In the genomic region with DNA sequence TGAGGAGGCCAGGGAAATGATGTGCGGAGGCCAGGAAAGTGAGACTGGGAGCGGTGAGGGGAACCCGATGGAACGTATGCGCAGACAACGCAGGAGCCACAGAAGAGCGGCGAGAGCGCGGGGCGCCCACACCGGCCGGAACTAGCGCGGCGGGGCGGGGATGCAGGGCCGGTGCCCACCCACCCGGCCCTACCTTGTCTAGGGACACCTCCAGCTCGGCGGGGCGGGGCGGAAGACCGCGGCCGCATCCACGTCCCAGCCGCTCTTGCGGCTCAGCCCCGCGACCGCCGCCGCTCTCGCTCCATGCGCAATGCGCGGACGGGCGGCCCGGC, we compare ENCODE assay signal across 8 mouse cellular contexts. TPM values are rescaled to one million over a fixed set of nuclear protein-coding genes. Genes with fewer than 3 reads are reported as not detected.
DNase-seq lines count a peak whose midpoint lies in the region; ATAC-seq lines count a peak whose summit lies in the region.

No protein-coding gene starts in this region.

- peak overlapping the region; percentile 93 for H3K4me2 ChIP-seq in kidney, embryonic 16.5 days (replicated peaks; ENCODE audit: low read depth, low read length)
- peak overlapping the region; percentile 100 for H3K4me2 ChIP-seq in forebrain, embryonic 15.5 days (replicated peaks)
- H3K4me2 ChIP-seq in liver, embryonic 15.5 days, result peak overlapping the region; percentile 96

- 1% methylated on average over 30 of the region's 41 CpGs for WGBS in kidney, embryonic 16.5 days
- 0% methylated on average over 34 of the region's 41 CpGs for WGBS in forebrain, embryonic 15.5 days
- WGBS in liver, embryonic 15.5 days (ENCODE audit: insufficient replicate concordance), result under 1% methylated on average over 35 of the region's 41 CpGs

- ATAC-seq in kidney, embryonic 16.5 days (ENCODE audit: low FRiP score, low TSS enrichment), result peak; percentile 74
- no peak; the same call in 1 of the 2 replicates for ATAC-seq in forebrain, embryonic 15.5 days (replicated peaks)
- peak; percentile 72 for ATAC-seq in liver, embryonic 15.5 days (ENCODE audit: insufficient read depth)

- H3K9ac ChIP-seq in kidney, embryonic 16.5 days (replicated peaks; ENCODE audit: low read length), result peak overlapping the region; percentile 87
- H3K9ac ChIP-seq in forebrain, embryonic 15.5 days (replicated peaks), result peak overlapping the region; percentile 47
- peak overlapping the region; percentile 75 for H3K9ac ChIP-seq in liver, embryonic 15.5 days

- H3K27ac ChIP-seq in kidney, embryonic 16.5 days (ENCODE audit: low read length), result peak overlapping the region; percentile 91
- no peak overlapping the region for H3K27ac ChIP-seq in forebrain, embryonic 15.5 days (replicated peaks)
- peak overlapping the region; percentile 84 for H3K27ac ChIP-seq in liver, embryonic 15.5 days (replicated peaks)

- peaks cover 23% of the 10 kb centered on the region; the same call in 1 of the 2 replicates for H3K27me3 ChIP-seq in kidney, embryonic 16.5 days (ENCODE audit: insufficient read depth, low read length)
- peaks cover 44% of the 10 kb centered on the region for H3K27me3 ChIP-seq in forebrain, embryonic 15.5 days
- 0 out of 2 replicates have a peak, but pooled peaks cover 12% of the 10 kb centered on the region for H3K27me3 ChIP-seq in liver, embryonic 15.5 days

- H3K4me3 ChIP-seq in kidney, embryonic 16.5 days (ENCODE audit: low read length), result peak overlapping the region; percentile 90
- peak overlapping the region; percentile 56 for H3K4me3 ChIP-seq in forebrain, embryonic 15.5 days
- H3K4me3 ChIP-seq in liver, embryonic 15.5 days (replicated peaks), result peak overlapping the region; percentile 82

- no peaks in the 10 kb centered on the region for H3K36me3 ChIP-seq in kidney, embryonic 16.5 days (ENCODE audit: insufficient read depth, low read length)
- no peaks in the 10 kb centered on the region for H3K36me3 ChIP-seq in forebrain, embryonic 15.5 days
- H3K36me3 ChIP-seq in liver, embryonic 15.5 days (replicated peaks), result no peaks in the 10 kb centered on the region

- H3K4me1 ChIP-seq in kidney, embryonic 16.5 days (ENCODE audit: insufficient read depth, low read length), result peaks cover 30% of the 10 kb centered on the region
- H3K4me1 ChIP-seq in forebrain, embryonic 15.5 days, result peaks cover 35% of the 10 kb centered on the region
- H3K4me1 ChIP-seq in liver, embryonic 15.5 days (replicated peaks), result peaks cover 57% of the 10 kb centered on the region

- H3K9me3 ChIP-seq in kidney, embryonic 16.5 days (ENCODE audit: low read length), result no peaks in the 10 kb centered on the region
- H3K9me3 ChIP-seq in forebrain, embryonic 15.5 days, result no peaks in the 10 kb centered on the region
- H3K9me3 ChIP-seq in liver, embryonic 15.5 days (replicated peaks), result no peaks in the 10 kb centered on the region

- no peak for DNase-seq in kidney, adult 9 months
- peak; percentile 30 for DNase-seq in T-cell, adult 2 months (ENCODE audit: low spot score)
- DNase-seq in thymus, postnatal 4 days, result no peak
- no peak for DNase-seq in cerebellum, adult 11 months
- DNase-seq in retina, postnatal 1 day, result no peak

RNA-seq across cellular contexts. Expression of a gene that starts 1.5 kb away (rescaled TPM):
- polyA plus RNA-seq in kidney, embryonic 16.5 days (2015; fragmentation: Nextera tagmentation; extraction: Ambion mirVana), result 8.2 and 13.2 TPM in 2 replicates
- 1.9 and 2.3 TPM in 2 replicates for polyA plus RNA-seq in forebrain, embryonic 15.5 days (2015; fragmentation: Nextera tagmentation; extraction: Ambion mirVana)
- 5.3 TPM in 2 replicates for polyA plus RNA-seq in liver, embryonic 15.5 days (2015; fragmentation: Nextera tagmentation; extraction: Ambion mirVana)
